Mouse (Mus musculus) E14TG2a.4 (cell line): ENCODE data around the gene Coro7.

Experiments used
- CTCF ChIP-seq: conservative IDR thresholded peaks from 2 replicates; pipeline ENCODE4 v1.5.1; 2014; ENCODE audit warnings: low read length
- NANOG ChIP-seq: IDR thresholded peaks from 2 replicates; pipeline ENCODE4 v1.6.1; 2014; ENCODE audit warnings: borderline replicate concordance, low read length, mixed read lengths
- POU5F1 ChIP-seq: IDR thresholded peaks from 2 replicates; pipeline ENCODE4 v1.6.1; 2014; ENCODE audit warnings: low read length, borderline replicate concordance

DNA sequence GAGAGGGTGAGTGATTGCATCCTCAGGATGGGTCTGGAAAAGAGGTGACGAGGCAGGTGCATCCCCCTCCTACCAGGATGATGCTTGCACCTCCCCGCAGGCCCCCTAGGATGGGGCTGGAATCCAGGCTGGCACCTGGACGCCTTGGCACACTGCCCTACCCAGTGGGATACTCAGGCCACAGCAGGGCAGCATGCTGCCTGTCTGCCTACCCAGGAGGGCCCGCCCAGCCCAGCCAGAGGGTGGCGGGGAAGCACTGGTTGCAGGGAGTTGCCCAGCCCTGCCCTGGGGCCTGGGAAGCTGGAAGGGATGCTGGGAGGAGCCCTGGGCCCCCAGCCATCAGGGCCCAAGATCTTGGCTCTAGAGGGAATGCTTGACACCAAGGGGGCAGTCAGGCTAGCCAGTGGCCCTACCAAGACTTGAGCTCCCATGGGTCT is 84.0 kb downstream of the Coro7 start:
- TF ChIP-seq CTCF (no peak), NANOG (no peak), POU5F1 (no peak)
